Mouse (Mus musculus) intestine, postnatal 0 days (tissue): ENCODE measurements around the gene Cep89. TPM values are rescaled to one million over a fixed set of nuclear protein-coding genes. Genes with fewer than 3 reads are reported as not detected.
A peak's percentile ranks its signal among the peaks of the same experiment; 100 is the strongest.

Experiments
- ATAC-seq: fragments of 200-750 bp; cut with Nextera tagmentation; 2 replicates; pipeline ENCODE4 v1.8.0; 2017; ENCODE audit warnings: mild to moderate bottlenecking, moderate TSS enrichment, moderate library complexity
- H3K27ac ChIP-seq: fragments of 300-500 bp; sonication (generic); 2 replicates; pipeline ENCODE4 v1.5.1; 2014; ENCODE audit warnings: mild to moderate bottlenecking, low read depth, low read length, moderate library complexity
- H3K27me3 ChIP-seq: fragments of 300-500 bp; sonication (generic); replicated peaks from 2 replicates; pipeline ENCODE4 v1.6.1; 2014; ENCODE audit warnings: low read length, mixed read lengths; ENCODE audit not compliant: control insufficient read depth, insufficient read depth
- H3K36me3 ChIP-seq: fragments of 300-500 bp; sonication (generic); 2 replicates; pipeline ENCODE4 v1.6.1; 2014; ENCODE audit warnings: mild to moderate bottlenecking, moderate library complexity; ENCODE audit not compliant: control insufficient read depth, insufficient read depth
- H3K4me1 ChIP-seq: fragments of 300-500 bp; sonication (generic); replicated peaks from 2 replicates; pipeline ENCODE4 v1.6.1; 2014; ENCODE audit warnings: antibody characterized with exemption, low read length, mixed read lengths; ENCODE audit not compliant: control insufficient read depth, insufficient read depth
- H3K4me2 ChIP-seq: fragments of 300-500 bp; sonication (generic); replicated peaks from 2 replicates; pipeline ENCODE4 v1.6.1; 2014; ENCODE audit warnings: low read depth, mild to moderate bottlenecking, moderate library complexity
- H3K4me3 ChIP-seq: fragments of 300-500 bp; sonication (generic); 2 replicates; pipeline ENCODE4 v1.5.1; 2014; ENCODE audit warnings: low read depth, low read length
- H3K9ac ChIP-seq: fragments of 300-500 bp; sonication (generic); 2 replicates; pipeline ENCODE4 v1.6.1; 2014; ENCODE audit warnings: mild to moderate bottlenecking, low read depth, low read length
- H3K9me3 ChIP-seq: fragments of 300-500 bp; sonication (generic); 2 replicates; pipeline ENCODE4 v1.6.1; 2016; ENCODE audit warnings: mixed run types; ENCODE audit not compliant: control insufficient read depth
- CTCF ChIP-seq: sonication (generic); IDR thresholded peaks from 2 replicates; pipeline ENCODE4 v1.5.1; 2016; ENCODE audit warnings: low read depth, mild to moderate bottlenecking, control low read depth, antibody characterized with exemption, moderate library complexity
- WGBS: fragments of 180-500 bp; shearing (Covaris S2); extraction: QIAGEN DNeasy Blood & Tissue Kit; methylation state at CpG from one replicate; pipeline ENCODE4 v1.1.7; 2014; 5-methylcytosine and 5-hydroxymethylcytosine counted together
- polyA plus RNA-seq: library from polyadenylated mRNA; unstranded; fragments of >200 nt; fragmentation: Nextera tagmentation; extraction: Ambion mirVana; gene quantifications from 2 replicates; pipeline ENCODE4 v1.2.1, GENCODE M21; 2015

Gene Cep89
- polyA plus RNA-seq, 1 experiment from 2014 or later: 10.1 TPM

- WGBS: 5% methylated on average over 17 of the region's 17 CpGs
- ATAC-seq: 0 out of 2 replicates have a peak, but pooled peaks have one; percentile 11
- Histone ChIP-seq H3K27ac (peak overlapping the region; percentile 58; the same call in 1 of the 2 replicates), H3K9ac (peak overlapping the region; percentile 50), H3K36me3 (peaks cover 38% of the 10 kb centered on the region), H3K4me1 (no peaks in the 10 kb centered on the region), H3K9me3 (no peaks in the 10 kb centered on the region), H3K4me3 (peak overlapping the region; percentile 77), H3K4me2 (peak overlapping the region; percentile 71), H3K27me3 (no peaks in the 10 kb centered on the region)
- no peak for TF ChIP-seq CTCF
Measured at GRCm38 (mm10) chr7:35395734-35396456, 940 bp upstream of the Cep89 start.

- ATAC-seq: no peak
- no peak for TF ChIP-seq CTCF
- no peak overlapping the region for H3K4me2 ChIP-seq
- H3K4me3 ChIP-seq: no peak overlapping the region
- H3K27ac ChIP-seq: no peak overlapping the region
- no peak overlapping the region for H3K9ac ChIP-seq
- no peaks in the 10 kb centered on the region for H3K4me1 ChIP-seq
- H3K36me3 ChIP-seq: peaks cover 44% of the 10 kb centered on the region
- no peaks in the 10 kb centered on the region for H3K27me3 ChIP-seq
- 82% methylated on average over 4 of the region's 4 CpGs for WGBS
- no peaks in the 10 kb centered on the region for H3K9me3 ChIP-seq
Measured at GRCm38 (mm10) chr7:35401169-35401568, 4.3 kb downstream of the Cep89 start.

GRCm38 (mm10) chr7:35415226-35415625, 18.4 kb downstream of the Cep89 start:
- Histone ChIP-seq H3K27me3 (no peaks in the 10 kb centered on the region), H3K9me3 (no peaks in the 10 kb centered on the region), H3K27ac (peak overlapping the region; percentile 74), H3K4me2 (no peak overlapping the region), H3K36me3 (peaks cover 43% of the 10 kb centered on the region), H3K9ac (no peak overlapping the region), H3K4me1 (no peaks in the 10 kb centered on the region; the same call in 1 of the 2 replicates), H3K4me3 (no peak overlapping the region)
- 75% methylated on average over 5 of the region's 5 CpGs for WGBS
- no peak for TF ChIP-seq CTCF
- no peak for ATAC-seq

GRCm38 (mm10) chr7:35415801-35416653, 19.2 kb downstream of the Cep89 start:
- 35% methylated on average over 9 of the region's 9 CpGs for WGBS
- Histone ChIP-seq H3K4me2 (peak overlapping the region; percentile 48), H3K4me1 (no peaks in the 10 kb centered on the region; the same call in 1 of the 2 replicates), H3K9ac (no peak overlapping the region), H3K4me3 (peak overlapping the region; percentile 9; the same call in 1 of the 2 replicates), H3K27ac (peak overlapping the region; percentile 74), H3K36me3 (peaks cover 43% of the 10 kb centered on the region), H3K9me3 (no peaks in the 10 kb centered on the region), H3K27me3 (no peaks in the 10 kb centered on the region)
- TF ChIP-seq CTCF: no peak
- peak; percentile 91 for ATAC-seq

GRCm38 (mm10) chr7:35416654-35416948, 19.8 kb downstream of the Cep89 start:
- peak overlapping the region; percentile 74 for H3K27ac ChIP-seq
- H3K4me2 ChIP-seq: peak overlapping the region; percentile 48; the same call in 1 of the 2 replicates
- peak overlapping the region; percentile 9; the same call in 1 of the 2 replicates for H3K4me3 ChIP-seq
- no peaks in the 10 kb centered on the region for H3K9me3 ChIP-seq
- H3K27me3 ChIP-seq: no peaks in the 10 kb centered on the region
- WGBS: 50% methylated on average over 5 of the region's 5 CpGs
- no peak for TF ChIP-seq CTCF
- H3K4me1 ChIP-seq: no peaks in the 10 kb centered on the region; the same call in 1 of the 2 replicates
- H3K9ac ChIP-seq: no peak overlapping the region
- ATAC-seq: peak; percentile 45
- H3K36me3 ChIP-seq: peaks cover 45% of the 10 kb centered on the region

GRCm38 (mm10) chr7:35423071-35423470, 26.2 kb downstream of the Cep89 start:
- Histone ChIP-seq H3K27ac (no peak overlapping the region), H3K4me1 (no peaks in the 10 kb centered on the region), H3K36me3 (peaks cover 56% of the 10 kb centered on the region), H3K9me3 (no peaks in the 10 kb centered on the region), H3K27me3 (no peaks in the 10 kb centered on the region), H3K9ac (no peak overlapping the region), H3K4me2 (no peak overlapping the region), H3K4me3 (no peak overlapping the region)
- no peak for ATAC-seq
- TF ChIP-seq CTCF: no peak
- WGBS: 86% methylated on average over 10 of the region's 10 CpGs
